Mouse (Mus musculus) neural tube, embryonic 12.5 days (tissue): ENCODE results near the gene 1600002K03Rik. TPM values are rescaled to one million over a fixed set of nuclear protein-coding genes. Genes with fewer than 3 reads are reported as not detected.

Source experiments
- ATAC-seq: fragments of 200-750 bp; cut with Nextera tagmentation; 2 replicates; pipeline ENCODE4 v1.8.0; 2017; ENCODE audit warnings: low read depth, mild to moderate bottlenecking, moderate TSS enrichment, moderate library complexity; ENCODE audit not compliant: low FRiP score
- H3K27ac ChIP-seq: fragments of 300-500 bp; sonication (generic); 2 replicates; pipeline ENCODE4 v1.5.1; 2016
- H3K27me3 ChIP-seq: fragments of 300-500 bp; sonication (generic); replicated peaks from 2 replicates; pipeline ENCODE4 v1.6.1; 2016; ENCODE audit warnings: mild to moderate bottlenecking
- H3K36me3 ChIP-seq: fragments of 300-500 bp; sonication (generic); 2 replicates; pipeline ENCODE4 v1.6.1; 2016; ENCODE audit warnings: mild to moderate bottlenecking
- H3K4me1 ChIP-seq: fragments of 300-500 bp; sonication (generic); 2 replicates; pipeline ENCODE4 v1.6.1; 2016
- H3K4me2 ChIP-seq: fragments of 300-500 bp; sonication (generic); replicated peaks from 2 replicates; pipeline ENCODE4 v1.6.1; 2016; ENCODE audit warnings: mild to moderate bottlenecking
- H3K4me3 ChIP-seq: fragments of 300-500 bp; sonication (generic); 2 replicates; pipeline ENCODE4 v1.5.1; 2016
- H3K9ac ChIP-seq: fragments of 300-500 bp; sonication (generic); 2 replicates; pipeline ENCODE4 v1.6.1; 2016; ENCODE audit warnings: mild to moderate bottlenecking
- H3K9me3 ChIP-seq: fragments of 300-500 bp; sonication (generic); 2 replicates; pipeline ENCODE4 v1.6.1; 2016; ENCODE audit warnings: mild to moderate bottlenecking
- WGBS: fragments of 180-500 bp; shearing (Covaris S2); methylation state at CpG from one replicate; pipeline ENCODE4 v1.1.7; 2016; 5-methylcytosine and 5-hydroxymethylcytosine counted together
- polyA plus RNA-seq: library from polyadenylated mRNA; unstranded; fragments of >200 nt; fragmentation: Nextera tagmentation; extraction: Ambion mirVana; gene quantifications from 2 replicates; pipeline ENCODE4 v1.2.1, GENCODE M21; 2016

The 1600002K03Rik gene
- polyA plus RNA-seq, 1 experiment from 2014 or later = 15.7 TPM

GRCm38 (mm10) chr10:80136179-80136951 is 36.4 kb upstream of the 1600002K03Rik start:
- Histone ChIP-seq H3K4me3 (peak overlapping the region; percentile 84), H3K36me3 (peaks cover 39% of the 10 kb centered on the region), H3K4me2 (peak overlapping the region; percentile 99), H3K27me3 (peaks cover 47% of the 10 kb centered on the region), H3K27ac (no peak overlapping the region), H3K4me1 (peaks cover 50% of the 10 kb centered on the region), H3K9ac (peak overlapping the region; percentile 94), H3K9me3 (no peaks in the 10 kb centered on the region)
- WGBS = 8% methylated on average over 45 of the region's 49 CpGs
- ATAC-seq = no peak

- H3K4me3 ChIP-seq = peak overlapping the region; percentile 84
- no peak for ATAC-seq
- peak overlapping the region; percentile 94 for H3K9ac ChIP-seq
- peaks cover 41% of the 10 kb centered on the region for H3K27me3 ChIP-seq
- peaks cover 32% of the 10 kb centered on the region for H3K36me3 ChIP-seq
- H3K4me2 ChIP-seq = peak overlapping the region; percentile 99
- WGBS = 3% methylated on average over 29 of the region's 29 CpGs
- no peaks in the 10 kb centered on the region for H3K9me3 ChIP-seq
- H3K27ac ChIP-seq = peak overlapping the region; percentile 90
- peaks cover 43% of the 10 kb centered on the region for H3K4me1 ChIP-seq
Measured at GRCm38 (mm10) chr10:80136952-80137625, 35.7 kb upstream of the 1600002K03Rik start.

GRCm38 (mm10) chr10:80137626-80138552 is 34.9 kb upstream of the 1600002K03Rik start:
- H3K27me3 ChIP-seq = peaks cover 41% of the 10 kb centered on the region
- ATAC-seq = no peak
- H3K4me3 ChIP-seq = peak overlapping the region; percentile 84
- peaks cover 25% of the 10 kb centered on the region for H3K36me3 ChIP-seq
- H3K4me1 ChIP-seq = peaks cover 46% of the 10 kb centered on the region
- no peaks in the 10 kb centered on the region for H3K9me3 ChIP-seq
- H3K27ac ChIP-seq = peak overlapping the region; percentile 90
- peak overlapping the region; percentile 99 for H3K4me2 ChIP-seq
- peak overlapping the region; percentile 94 for H3K9ac ChIP-seq
- WGBS = 2% methylated on average over 32 of the region's 33 CpGs

DNA sequence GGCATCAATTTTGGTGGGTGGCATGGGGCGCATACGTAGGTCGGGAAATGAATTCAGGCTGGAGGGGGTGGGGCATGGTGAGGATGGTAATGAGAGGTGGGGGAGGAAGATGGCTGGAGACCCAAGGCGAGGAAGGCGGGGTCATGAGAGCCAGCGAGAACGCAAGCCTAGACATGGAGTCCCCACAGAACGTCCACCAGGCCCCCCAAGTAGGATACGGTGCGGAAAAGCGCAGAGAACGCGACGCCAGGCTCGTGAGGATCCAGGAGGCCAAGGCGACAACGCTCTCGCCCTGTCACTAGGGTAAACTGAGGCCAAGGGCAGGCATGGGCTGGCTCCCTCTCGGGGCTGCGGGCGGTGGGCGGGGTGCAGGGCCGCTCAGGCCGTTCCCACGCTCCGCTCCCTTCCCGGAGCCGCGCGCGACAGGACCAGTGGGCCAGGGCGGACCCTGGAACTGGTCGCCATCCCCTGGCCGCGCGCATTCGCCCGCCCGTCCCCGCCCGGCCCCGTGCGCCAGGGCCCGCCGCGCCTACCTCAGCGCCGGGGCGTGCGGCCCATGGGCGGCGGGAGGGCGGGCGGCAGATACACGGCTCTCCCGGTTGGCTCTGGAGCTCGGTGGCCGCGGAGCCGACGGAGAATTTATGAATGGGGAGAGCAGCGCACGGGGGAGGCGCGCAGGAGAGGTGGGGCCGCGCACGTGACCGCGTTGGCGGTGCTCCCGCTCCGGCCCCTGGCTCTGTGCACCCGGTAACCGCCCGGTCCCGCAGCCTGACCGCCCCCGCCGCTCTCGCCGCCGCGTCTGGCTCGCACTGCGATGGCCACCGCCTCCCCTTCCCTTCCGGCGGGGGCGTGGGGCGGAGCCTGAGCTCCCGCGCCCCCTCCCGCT is 33.9 kb upstream of the 1600002K03Rik start, which contains the start of gene Atp5d:
Gene Atp5d, plus strand, starts transcription at position 80 of the 886 bp plus-strand sequence.
- Histone ChIP-seq H3K36me3 (peaks cover 21% of the 10 kb centered on the region), H3K27ac (peak within 1 kb of the TSS; percentile 90), H3K9me3 (no peaks in the 10 kb centered on the region), H3K9ac (peak within 1 kb of the TSS; percentile 94), H3K4me3 (peak within 1 kb of the TSS; percentile 84), H3K4me2 (peak within 1 kb of the TSS; percentile 99), H3K4me1 (peaks cover 55% of the 10 kb centered on the region), H3K27me3 (peaks cover 33% of the 10 kb centered on the region)
- under 1% methylated on average over 84 of the region's 94 CpGs for WGBS
- 0 out of 2 replicates have a peak, but pooled peaks have one; percentile 2 for ATAC-seq

DNA sequence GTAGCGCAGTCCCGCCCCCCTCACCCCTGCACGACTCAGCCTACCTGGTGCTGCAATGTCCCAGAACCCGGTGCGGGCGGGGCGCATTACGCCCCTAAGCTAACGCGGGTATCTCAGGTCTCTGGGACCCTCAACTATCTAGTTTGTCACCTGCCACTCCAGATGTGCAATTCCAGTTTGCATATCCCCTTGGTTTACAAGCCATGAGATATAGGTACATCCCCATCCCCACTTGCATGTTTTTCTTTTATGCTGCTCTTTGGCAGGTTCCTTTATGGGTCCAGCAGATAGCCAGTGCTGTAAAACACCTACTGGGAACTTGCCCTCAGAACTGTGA is 33.3 kb upstream of the 1600002K03Rik start:
- peak overlapping the region; percentile 94 for H3K9ac ChIP-seq
- ATAC-seq = no peak
- no peaks in the 10 kb centered on the region for H3K9me3 ChIP-seq
- peak overlapping the region; percentile 99 for H3K4me2 ChIP-seq
- H3K27me3 ChIP-seq = peaks cover 33% of the 10 kb centered on the region
- H3K36me3 ChIP-seq = peaks cover 25% of the 10 kb centered on the region
- WGBS = 1% methylated on average over 10 of the region's 10 CpGs
- peak overlapping the region; percentile 84 for H3K4me3 ChIP-seq
- H3K27ac ChIP-seq = peak overlapping the region; percentile 90
- H3K4me1 ChIP-seq = peaks cover 57% of the 10 kb centered on the region

GRCm38 (mm10) chr10:80139975-80140665 is 32.6 kb upstream of the 1600002K03Rik start:
- ATAC-seq = no peak
- H3K9me3 ChIP-seq = no peaks in the 10 kb centered on the region
- peak overlapping the region; percentile 88; the same call in 1 of the 2 replicates for H3K4me2 ChIP-seq
- H3K27me3 ChIP-seq = peaks cover 33% of the 10 kb centered on the region
- no peak overlapping the region for H3K9ac ChIP-seq
- WGBS = 78% methylated on average over 11 of the region's 11 CpGs
- no peak overlapping the region for H3K4me3 ChIP-seq
- peaks cover 59% of the 10 kb centered on the region for H3K4me1 ChIP-seq
- H3K27ac ChIP-seq = no peak overlapping the region
- peaks cover 25% of the 10 kb centered on the region for H3K36me3 ChIP-seq

DNA sequence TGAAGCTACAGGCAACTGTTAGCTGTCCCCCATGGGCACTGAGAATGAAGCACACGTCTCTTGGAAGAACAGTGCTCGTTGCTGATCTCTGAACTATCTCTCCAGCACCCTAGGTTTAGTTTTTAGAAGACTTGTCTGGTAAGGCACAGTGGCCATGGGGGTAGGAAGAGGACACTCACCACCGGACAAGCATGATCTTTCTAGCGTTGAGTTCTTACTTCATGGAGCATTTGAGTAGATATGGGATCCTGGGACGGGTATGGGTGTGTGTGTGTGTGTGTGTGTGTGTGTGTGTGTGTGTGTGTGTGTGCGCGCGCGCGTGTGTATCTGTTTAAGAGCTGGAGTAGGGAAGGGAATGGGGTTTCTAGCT is 32.1 kb upstream of the 1600002K03Rik start, which contains the start of gene Cbarp:
Gene Cbarp, minus strand, starts transcription at position 170 of the 370 bp plus-strand sequence.
- peak within 1 kb of the TSS; percentile 99 for H3K4me2 ChIP-seq
- peak within 1 kb of the TSS; percentile 67 for H3K4me3 ChIP-seq
- peak within 1 kb of the TSS; percentile 27; the same call in 1 of the 2 replicates for H3K27ac ChIP-seq
- peaks cover 64% of the 10 kb centered on the region for H3K4me1 ChIP-seq
- no peak for ATAC-seq
- peaks cover 25% of the 10 kb centered on the region for H3K36me3 ChIP-seq
- peaks cover 27% of the 10 kb centered on the region for H3K27me3 ChIP-seq
- peak within 1 kb of the TSS; percentile 94 for H3K9ac ChIP-seq
- H3K9me3 ChIP-seq = no peaks in the 10 kb centered on the region
- 78% methylated on average over 10 of the region's 10 CpGs for WGBS

DNA sequence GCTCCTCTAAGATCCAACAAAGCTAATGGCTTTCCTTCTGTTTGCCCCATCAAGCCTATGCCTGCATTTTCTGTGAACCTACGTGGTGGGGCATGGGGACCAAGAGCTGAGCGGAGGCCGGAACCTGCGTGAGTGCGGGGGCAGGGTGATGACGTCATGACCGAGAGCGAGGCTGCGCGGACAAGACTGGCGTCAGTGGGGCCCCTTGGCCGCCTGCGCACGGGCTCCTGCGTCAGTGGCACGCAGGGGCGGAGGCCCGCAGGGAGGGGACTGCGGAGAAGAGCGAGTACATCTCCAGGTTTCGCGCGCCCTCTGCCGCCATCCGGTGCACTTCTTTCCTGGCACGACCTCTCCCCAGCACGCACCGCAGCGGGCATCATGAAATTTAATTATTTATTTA is 31.5 kb upstream of the 1600002K03Rik start:
- WGBS = 1% methylated on average over 29 of the region's 29 CpGs
- peaks cover 69% of the 10 kb centered on the region for H3K4me1 ChIP-seq

DNA sequence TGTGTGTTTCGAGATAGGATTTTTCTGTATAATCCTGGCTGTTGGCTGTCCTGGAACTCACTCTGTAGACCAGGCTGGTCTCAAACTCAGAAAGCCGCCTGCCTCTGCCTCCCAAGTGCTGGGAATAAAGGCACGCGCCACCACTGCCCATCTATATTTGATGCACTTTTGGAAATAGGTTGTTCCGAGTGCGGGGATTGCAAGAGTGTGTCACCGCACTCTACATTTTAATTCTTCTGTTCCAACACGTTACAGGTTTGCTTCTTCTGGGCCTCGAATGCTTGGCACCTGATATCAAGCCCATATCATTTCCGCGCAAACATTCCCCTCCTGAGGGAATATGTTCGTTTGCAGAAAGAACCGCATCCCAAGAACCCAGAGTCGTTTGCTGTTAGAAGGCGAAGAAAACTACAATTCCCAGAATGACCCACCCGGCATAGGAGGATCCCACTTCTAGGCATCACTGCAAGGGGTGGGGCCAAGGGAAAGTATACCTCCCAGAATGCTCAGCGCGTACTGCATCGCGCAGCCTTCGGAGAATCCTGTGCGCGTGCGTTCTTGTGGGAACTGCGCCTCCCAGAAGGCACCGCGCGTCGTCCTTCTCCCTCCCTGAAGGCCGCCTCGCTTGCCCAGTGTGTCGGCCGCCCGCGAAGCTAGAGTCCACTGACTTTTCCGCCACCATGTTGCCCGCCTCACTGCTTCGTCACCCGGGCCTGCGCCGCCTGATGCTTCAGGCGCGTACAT is 30.8 kb upstream of the 1600002K03Rik start:
- WGBS = 2% methylated on average over 43 of the region's 43 CpGs
- Histone ChIP-seq H3K4me3 (peak overlapping the region; percentile 67), H3K27ac (peak overlapping the region; percentile 29), H3K36me3 (peaks cover 34% of the 10 kb centered on the region), H3K4me1 (peaks cover 63% of the 10 kb centered on the region), H3K9me3 (no peaks in the 10 kb centered on the region), H3K27me3 (peaks cover 14% of the 10 kb centered on the region), H3K4me2 (peak overlapping the region; percentile 88), H3K9ac (peak overlapping the region; percentile 82)
- peak; percentile 82 for ATAC-seq

More for the DNA sequence above, 31.5 kb upstream of the 1600002K03Rik start:
- peak; percentile 57 for ATAC-seq
- H3K4me2 ChIP-seq = peak overlapping the region; percentile 88
- H3K9ac ChIP-seq = 0 out of 2 replicates have a peak overlapping the region, but pooled peaks have one; percentile 33
- no peaks in the 10 kb centered on the region for H3K9me3 ChIP-seq
- H3K27me3 ChIP-seq = peaks cover 21% of the 10 kb centered on the region
- H3K4me3 ChIP-seq = peak overlapping the region; percentile 67
- H3K27ac ChIP-seq = peak overlapping the region; percentile 27; the same call in 1 of the 2 replicates
- peaks cover 29% of the 10 kb centered on the region for H3K36me3 ChIP-seq

DNA sequence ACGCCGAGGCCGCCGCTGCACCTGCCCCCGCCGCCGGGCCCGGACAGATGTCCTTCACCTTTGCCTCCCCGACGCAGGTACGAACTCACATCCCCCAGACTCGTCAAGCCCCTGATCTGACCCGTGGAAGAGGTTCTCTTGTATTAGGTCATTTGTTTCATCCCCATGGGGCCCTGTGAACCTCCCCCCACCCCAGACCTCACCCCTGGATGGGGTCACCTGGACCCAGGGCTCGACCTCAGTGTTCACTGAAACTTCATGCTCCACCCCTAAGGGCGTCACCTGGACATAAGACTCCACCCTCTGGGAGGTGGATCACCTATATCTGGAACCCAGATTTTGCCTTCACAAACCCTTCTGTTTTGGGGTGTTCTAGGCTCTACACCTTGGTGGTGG is 30.2 kb upstream of the 1600002K03Rik start:
- ATAC-seq = no peak
- Histone ChIP-seq H3K4me1 (peaks cover 63% of the 10 kb centered on the region), H3K36me3 (peaks cover 34% of the 10 kb centered on the region), H3K9ac (peak overlapping the region; percentile 82), H3K4me2 (peak overlapping the region; percentile 88), H3K9me3 (no peaks in the 10 kb centered on the region), H3K4me3 (peak overlapping the region; percentile 67), H3K27me3 (peaks cover 8% of the 10 kb centered on the region; the same call in 1 of the 2 replicates), H3K27ac (peak overlapping the region; percentile 29)
- WGBS = 0% methylated on average over 15 of the region's 15 CpGs
